Mouse (Mus musculus): ENCODE data around the gene Iscu. TPM values are rescaled to one million over a fixed set of nuclear protein-coding genes. Genes with fewer than 3 reads are reported as not detected.

Iscu gene
- polyA plus RNA-seq, 1 experiment: 136 TPM

GRCm38 (mm10) chr5:113728691-113729090 is 43.9 kb upstream of the Iscu start:
- no peak for TF ChIP-seq CTCF (IDR thresholded peaks at IDR 0.05; ENCODE audit: control insufficient read depth, insufficient read depth, insufficient replicate concordance, low read depth, low read length)
- TF ChIP-seq POLR2A (IDR thresholded peaks at IDR 0.05; ENCODE audit: control insufficient read depth, low read depth, low read length): no peak
- H3K36me3 ChIP-seq (ENCODE audit: control insufficient read depth, insufficient read depth, low read length): no peaks in the 10 kb centered on the region
- no peaks in the 10 kb centered on the region for H3K27me3 ChIP-seq (ENCODE audit: control insufficient read depth, insufficient read depth, low read length)
- peaks cover 17% of the 10 kb centered on the region for H3K4me1 ChIP-seq (ENCODE audit: control insufficient read depth, insufficient read depth, low read length)
- no peak overlapping the region for H3K27ac ChIP-seq (ENCODE audit: control insufficient read depth, insufficient read depth, low read depth, low read length)
- H3K4me3 ChIP-seq (ENCODE audit: control insufficient read depth, low read depth, low read length): no peak overlapping the region

GRCm38 (mm10) chr5:113730641-113731121 is 41.9 kb upstream of the Iscu start:
- Histone ChIP-seq H3K4me1 (ENCODE audit: control insufficient read depth, insufficient read depth, low read length) (peaks cover 11% of the 10 kb centered on the region), H3K27ac (ENCODE audit: control insufficient read depth, insufficient read depth, low read depth, low read length) (no peak overlapping the region), H3K4me3 (ENCODE audit: control insufficient read depth, low read depth, low read length) (no peak overlapping the region), H3K36me3 (ENCODE audit: control insufficient read depth, insufficient read depth, low read length) (no peaks in the 10 kb centered on the region), H3K27me3 (ENCODE audit: control insufficient read depth, insufficient read depth, low read length) (no peaks in the 10 kb centered on the region)
- TF ChIP-seq CTCF (IDR thresholded peaks at IDR 0.05; ENCODE audit: control insufficient read depth, insufficient read depth, insufficient replicate concordance, low read depth, low read length): no peak
- TF ChIP-seq POLR2A (IDR thresholded peaks at IDR 0.05; ENCODE audit: control insufficient read depth, low read depth, low read length): no peak

- peaks cover 11% of the 10 kb centered on the region for H3K4me1 ChIP-seq (ENCODE audit: control insufficient read depth, insufficient read depth, low read length)
- no peaks in the 10 kb centered on the region for H3K27me3 ChIP-seq (ENCODE audit: control insufficient read depth, insufficient read depth, low read length)
Measured at GRCm38 (mm10) chr5:113731174-113731573, 41.4 kb upstream of the Iscu start.

GRCm38 (mm10) chr5:113732182-113732581 is 40.4 kb upstream of the Iscu start:
- peak; percentile 67; the same call in 1 of the 2 replicates for TF ChIP-seq CTCF (IDR thresholded peaks at IDR 0.05; ENCODE audit: control insufficient read depth, insufficient read depth, insufficient replicate concordance, low read depth, low read length)
- TF ChIP-seq POLR2A (IDR thresholded peaks at IDR 0.05; ENCODE audit: control insufficient read depth, low read depth, low read length): no peak
- Histone ChIP-seq H3K36me3 (ENCODE audit: control insufficient read depth, insufficient read depth, low read length) (no peaks in the 10 kb centered on the region), H3K27me3 (ENCODE audit: control insufficient read depth, insufficient read depth, low read length) (no peaks in the 10 kb centered on the region), H3K4me3 (ENCODE audit: control insufficient read depth, low read depth, low read length) (no peak overlapping the region), H3K4me1 (ENCODE audit: control insufficient read depth, insufficient read depth, low read length) (peaks cover 15% of the 10 kb centered on the region), H3K27ac (ENCODE audit: control insufficient read depth, insufficient read depth, low read depth, low read length) (no peak overlapping the region)

More at GRCm38 (mm10) chr5:113731174-113731573, 41.4 kb upstream of the Iscu start:
- no peak overlapping the region for H3K27ac ChIP-seq (ENCODE audit: control insufficient read depth, insufficient read depth, low read depth, low read length)
- H3K4me3 ChIP-seq (ENCODE audit: control insufficient read depth, low read depth, low read length): no peak overlapping the region
- no peaks in the 10 kb centered on the region for H3K36me3 ChIP-seq (ENCODE audit: control insufficient read depth, insufficient read depth, low read length)
- TF ChIP-seq CTCF (IDR thresholded peaks at IDR 0.05; ENCODE audit: control insufficient read depth, insufficient read depth, insufficient replicate concordance, low read depth, low read length): no peak
- TF ChIP-seq POLR2A (IDR thresholded peaks at IDR 0.05; ENCODE audit: control insufficient read depth, low read depth, low read length): no peak

DNA sequence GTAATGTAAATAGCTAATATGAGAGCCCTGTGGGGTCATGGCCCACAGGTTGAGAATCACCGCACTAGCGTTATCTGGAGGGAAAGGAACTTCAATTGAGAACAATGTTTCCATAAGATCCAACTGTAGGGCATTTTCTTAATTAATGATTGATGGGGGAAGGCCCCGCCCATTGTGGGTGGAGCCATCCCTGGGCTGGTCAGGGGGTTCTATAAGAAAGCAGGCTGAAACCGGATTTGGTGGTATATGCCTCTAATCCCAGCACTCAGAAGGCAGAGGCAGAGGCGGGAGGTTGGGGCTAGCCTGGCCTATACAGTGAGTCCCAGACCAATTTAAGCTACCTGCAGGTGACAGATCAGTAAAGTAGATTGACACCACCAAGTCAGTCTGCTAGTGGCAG is 38.2 kb upstream of the Iscu start:
- Histone ChIP-seq H3K27me3 (ENCODE audit: control insufficient read depth, insufficient read depth, low read length) (no peaks in the 10 kb centered on the region), H3K36me3 (ENCODE audit: control insufficient read depth, insufficient read depth, low read length) (no peaks in the 10 kb centered on the region), H3K4me3 (ENCODE audit: control insufficient read depth, low read depth, low read length) (no peak overlapping the region), H3K4me1 (ENCODE audit: control insufficient read depth, insufficient read depth, low read length) (peaks cover 10% of the 10 kb centered on the region), H3K27ac (ENCODE audit: control insufficient read depth, insufficient read depth, low read depth, low read length) (no peak overlapping the region)
- TF ChIP-seq POLR2A (IDR thresholded peaks at IDR 0.05; ENCODE audit: control insufficient read depth, low read depth, low read length) (no peak), CTCF (IDR thresholded peaks at IDR 0.05; ENCODE audit: control insufficient read depth, insufficient read depth, insufficient replicate concordance, low read depth, low read length) (no peak)

DNA sequence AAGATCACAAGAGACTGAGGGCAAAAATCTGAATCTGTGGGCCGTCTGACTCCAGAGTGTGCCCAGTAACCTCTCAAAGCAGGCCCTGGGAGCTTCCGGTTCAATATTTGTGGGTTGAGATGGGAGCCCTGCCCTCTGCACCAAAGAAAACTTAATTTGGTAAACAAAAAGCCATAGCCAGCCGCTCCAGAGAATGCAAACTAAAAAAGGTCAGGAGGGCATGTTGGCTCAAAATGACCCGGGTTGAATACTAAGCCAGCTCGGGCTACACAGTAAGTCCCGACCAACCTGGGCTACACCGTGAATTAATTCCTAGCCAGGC is 37.6 kb upstream of the Iscu start:
- TF ChIP-seq POLR2A (IDR thresholded peaks at IDR 0.05; ENCODE audit: control insufficient read depth, low read depth, low read length) (no peak), CTCF (IDR thresholded peaks at IDR 0.05; ENCODE audit: control insufficient read depth, insufficient read depth, insufficient replicate concordance, low read depth, low read length) (no peak)
- peak overlapping the region; percentile 71; the same call in 1 of the 2 replicates for H3K27ac ChIP-seq (ENCODE audit: control insufficient read depth, insufficient read depth, low read depth, low read length)
- peaks cover 10% of the 10 kb centered on the region for H3K4me1 ChIP-seq (ENCODE audit: control insufficient read depth, insufficient read depth, low read length)
- 0 out of 2 replicates have a peak, but pooled peaks cover 1% of the 10 kb centered on the region for H3K36me3 ChIP-seq (ENCODE audit: control insufficient read depth, insufficient read depth, low read length)
- peak overlapping the region; percentile 89 for H3K4me3 ChIP-seq (ENCODE audit: control insufficient read depth, low read depth, low read length)
- no peaks in the 10 kb centered on the region for H3K27me3 ChIP-seq (ENCODE audit: control insufficient read depth, insufficient read depth, low read length)

- Histone ChIP-seq H3K4me3 (ENCODE audit: control insufficient read depth, low read depth, low read length) (peak within 1 kb of the TSS; percentile 89), H3K4me1 (ENCODE audit: control insufficient read depth, insufficient read depth, low read length) (peaks cover 10% of the 10 kb centered on the region), H3K27me3 (ENCODE audit: control insufficient read depth, insufficient read depth, low read length) (no peaks in the 10 kb centered on the region), H3K27ac (ENCODE audit: control insufficient read depth, insufficient read depth, low read depth, low read length) (peak within 1 kb of the TSS; percentile 76), H3K36me3 (ENCODE audit: control insufficient read depth, insufficient read depth, low read length) (0 out of 2 replicates have a peak, but pooled peaks cover 1% of the 10 kb centered on the region)
- TF ChIP-seq CTCF (IDR thresholded peaks at IDR 0.05; ENCODE audit: control insufficient read depth, insufficient read depth, insufficient replicate concordance, low read depth, low read length): no peak
- TF ChIP-seq POLR2A (IDR thresholded peaks at IDR 0.05; ENCODE audit: control insufficient read depth, low read depth, low read length): peak; percentile 47
Measured at GRCm38 (mm10) chr5:113735345-113736112, 37.0 kb upstream of the Iscu start, which contains the start of gene Ficd. Gene Ficd, plus strand, starts transcription at chr5:113735803.
